Mouse (Mus musculus): Measurements from ENCODE around the gene Ddit4. TPM values are rescaled to one million over a fixed set of nuclear protein-coding genes. Genes with fewer than 3 reads are reported as not detected.

The Ddit4 gene
- polyA plus RNA-seq, 1 experiment: 0.06 TPM

DNA sequence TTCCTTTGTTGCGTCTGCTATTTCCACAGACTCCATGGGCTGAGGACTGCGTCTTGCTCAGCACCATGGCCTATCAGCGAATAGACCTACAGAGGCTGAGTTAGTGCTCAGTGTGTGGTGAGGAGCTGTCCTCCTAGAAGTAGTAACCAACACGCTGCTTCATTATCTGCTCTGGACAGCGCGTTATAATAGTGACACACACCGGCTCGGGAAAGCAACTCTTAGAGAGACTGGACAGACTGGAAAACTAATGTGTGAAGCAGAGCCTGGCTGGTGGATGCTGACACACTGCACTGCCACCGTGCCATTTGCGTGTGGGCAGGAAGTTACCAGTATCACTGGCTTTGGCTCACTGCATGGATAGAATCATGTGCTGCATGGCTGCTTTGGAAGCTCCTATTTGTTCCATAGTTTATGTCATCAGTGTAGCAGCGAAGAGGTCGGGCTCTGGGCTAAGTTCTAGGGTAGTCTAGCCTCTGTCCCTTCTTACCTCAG is 30.8 kb upstream of the Ddit4 start:
- H3K4me3 ChIP-seq (replicated peaks): no peak overlapping the region
- no peaks in the 10 kb centered on the region for H3K9me3 ChIP-seq (ENCODE audit: control insufficient read depth, low read length)
- peaks cover 31% of the 10 kb centered on the region for H3K36me3 ChIP-seq (ENCODE audit: control insufficient read depth)
- H3K4me1 ChIP-seq (ENCODE audit: control insufficient read depth): 0 out of 2 replicates have a peak, but pooled peaks cover 2% of the 10 kb centered on the region
- no peaks in the 10 kb centered on the region for H3K27me3 ChIP-seq (ENCODE audit: control insufficient read depth)
- TF ChIP-seq TAL1 (IDR thresholded peaks at IDR 0.05; ENCODE audit: low read length): no peak
- TF ChIP-seq GATA1 (IDR thresholded peaks at IDR 0.05; ENCODE audit: low read length): no peak

DNA sequence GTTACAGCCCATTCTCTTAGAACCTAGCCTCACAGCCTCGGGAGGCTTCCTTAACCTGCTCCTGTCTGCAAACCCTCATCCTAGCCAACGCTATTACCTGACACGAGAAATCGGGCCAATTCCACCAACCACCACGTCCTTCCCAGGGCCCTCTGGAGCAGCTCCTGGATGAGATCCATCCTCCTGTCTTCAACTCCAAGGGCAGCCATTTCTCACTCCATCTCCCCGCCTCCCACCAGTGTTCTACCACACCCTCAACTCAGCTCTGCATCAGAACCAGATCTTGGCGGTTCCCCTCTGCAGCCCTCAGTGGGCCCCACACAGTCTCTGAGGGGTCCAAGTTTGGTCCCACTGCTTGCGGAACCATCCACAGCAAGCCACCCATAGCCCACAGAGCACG is 30.2 kb upstream of the Ddit4 start:
- no peak for TF ChIP-seq TAL1 (IDR thresholded peaks at IDR 0.05; ENCODE audit: low read length)
- no peak for TF ChIP-seq GATA1 (IDR thresholded peaks at IDR 0.05; ENCODE audit: low read length)
- H3K9me3 ChIP-seq (ENCODE audit: control insufficient read depth, low read length): no peaks in the 10 kb centered on the region
- no peaks in the 10 kb centered on the region for H3K27me3 ChIP-seq (ENCODE audit: control insufficient read depth)
- H3K4me3 ChIP-seq (replicated peaks): no peak overlapping the region
- H3K36me3 ChIP-seq (ENCODE audit: control insufficient read depth): peaks cover 25% of the 10 kb centered on the region
- H3K4me1 ChIP-seq (ENCODE audit: control insufficient read depth): 0 out of 2 replicates have a peak, but pooled peaks cover 2% of the 10 kb centered on the region

DNA sequence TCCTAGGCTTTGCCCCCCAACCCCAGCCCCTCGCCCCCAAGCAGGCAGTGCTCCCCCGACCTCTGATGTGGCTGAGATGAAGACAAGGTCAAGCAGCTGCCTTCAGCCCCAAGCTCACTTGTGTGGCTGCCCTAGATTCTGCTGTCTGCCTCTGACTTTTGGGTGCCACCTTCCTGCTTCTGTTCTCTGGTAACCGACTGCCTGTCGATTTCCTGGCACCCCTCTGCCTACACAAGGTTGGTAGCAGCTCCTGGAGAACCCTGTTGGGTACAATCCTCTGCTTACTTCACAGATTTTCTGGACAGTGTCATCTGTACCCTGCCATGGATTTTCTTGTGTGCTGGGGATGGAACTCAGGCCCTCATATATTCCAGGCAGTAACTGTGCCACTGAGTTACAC is 29.7 kb upstream of the Ddit4 start:
- Histone ChIP-seq H3K9me3 (ENCODE audit: control insufficient read depth, low read length) (no peaks in the 10 kb centered on the region), H3K4me3 (replicated peaks) (no peak overlapping the region), H3K27me3 (ENCODE audit: control insufficient read depth) (no peaks in the 10 kb centered on the region), H3K36me3 (ENCODE audit: control insufficient read depth) (peaks cover 22% of the 10 kb centered on the region), H3K4me1 (ENCODE audit: control insufficient read depth) (0 out of 2 replicates have a peak, but pooled peaks cover 2% of the 10 kb centered on the region)
- TF ChIP-seq TAL1 (IDR thresholded peaks at IDR 0.05; ENCODE audit: low read length) (no peak), GATA1 (IDR thresholded peaks at IDR 0.05; ENCODE audit: low read length) (no peak)

DNA sequence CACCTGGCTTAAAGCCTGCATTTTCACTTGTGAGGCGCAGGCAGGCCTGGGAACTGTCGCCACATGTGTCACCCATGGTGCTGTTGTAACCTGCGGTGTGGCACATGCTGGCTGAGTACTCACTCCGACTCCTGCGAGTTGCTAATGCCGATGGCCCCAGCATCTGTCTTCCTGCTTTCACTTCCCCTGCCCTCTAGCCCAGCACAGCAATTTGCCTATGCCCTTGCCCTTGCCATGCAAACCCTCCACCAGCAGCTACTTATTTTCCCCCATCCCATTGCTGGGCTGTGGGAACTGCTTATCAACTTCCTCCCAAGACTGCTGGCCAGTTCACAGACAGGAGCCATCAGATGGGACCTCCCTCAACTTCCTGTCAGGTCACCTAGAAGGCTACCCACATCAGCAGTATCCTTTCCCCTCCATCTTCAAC is 29.2 kb upstream of the Ddit4 start:
- no peak for TF ChIP-seq TAL1 (IDR thresholded peaks at IDR 0.05; ENCODE audit: low read length)
- no peak for TF ChIP-seq GATA1 (IDR thresholded peaks at IDR 0.05; ENCODE audit: low read length)
- H3K4me1 ChIP-seq (ENCODE audit: control insufficient read depth): 0 out of 2 replicates have a peak, but pooled peaks cover 2% of the 10 kb centered on the region
- H3K9me3 ChIP-seq (ENCODE audit: control insufficient read depth, low read length): no peaks in the 10 kb centered on the region
- H3K4me3 ChIP-seq (replicated peaks): no peak overlapping the region
- peaks cover 17% of the 10 kb centered on the region for H3K36me3 ChIP-seq (ENCODE audit: control insufficient read depth)
- no peaks in the 10 kb centered on the region for H3K27me3 ChIP-seq (ENCODE audit: control insufficient read depth)

DNA sequence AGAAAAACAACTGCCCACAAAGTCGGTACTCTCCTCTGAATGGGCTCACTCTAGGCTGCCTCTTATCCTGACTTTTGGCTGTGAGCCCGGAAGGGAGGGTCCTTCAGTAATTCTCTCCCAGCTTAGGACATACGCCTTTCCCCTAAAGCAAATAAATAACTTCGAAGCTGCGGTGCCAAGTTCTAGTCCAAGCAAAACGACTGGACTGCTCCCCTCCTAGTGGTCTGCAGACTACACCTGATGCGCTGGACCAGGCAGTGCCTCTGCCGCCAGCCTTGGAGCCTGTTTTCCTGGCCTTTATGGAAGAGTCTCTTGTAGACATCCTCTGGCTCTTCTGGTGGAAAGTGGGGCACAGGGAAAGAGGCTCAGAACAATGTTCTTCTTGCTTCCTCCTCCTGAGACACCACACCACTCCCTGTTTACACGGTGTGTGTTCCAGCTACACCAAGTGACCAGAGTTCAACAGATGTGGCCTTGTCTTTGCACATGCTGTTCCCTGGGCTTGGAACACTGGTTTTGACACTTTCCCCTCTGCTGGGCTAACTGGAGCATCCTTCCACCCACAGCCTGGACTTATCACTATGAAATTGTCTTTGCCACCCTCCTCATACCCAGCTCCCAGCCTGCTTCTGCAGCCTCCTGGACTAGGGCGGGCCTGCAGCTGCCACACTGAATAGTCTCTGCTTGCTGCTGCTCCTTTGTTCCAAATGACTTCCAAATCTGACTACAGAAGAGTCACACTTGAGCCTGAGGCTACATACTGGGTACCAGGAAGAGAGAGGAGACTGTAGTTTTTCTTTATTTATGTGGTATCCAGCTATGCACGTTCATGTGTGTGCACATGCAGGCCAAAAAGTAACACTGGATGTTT is 27.5 kb upstream of the Ddit4 start:
- TF ChIP-seq GATA1 (IDR thresholded peaks at IDR 0.05; ENCODE audit: low read length): no peak
- H3K27me3 ChIP-seq (ENCODE audit: control insufficient read depth): no peaks in the 10 kb centered on the region
- peaks cover 5% of the 10 kb centered on the region for H3K36me3 ChIP-seq (ENCODE audit: control insufficient read depth)
- no peak overlapping the region for H3K4me3 ChIP-seq (replicated peaks)
- no peaks in the 10 kb centered on the region for H3K9me3 ChIP-seq (ENCODE audit: control insufficient read depth, low read length)
- H3K4me1 ChIP-seq (ENCODE audit: control insufficient read depth): 0 out of 2 replicates have a peak, but pooled peaks cover 2% of the 10 kb centered on the region

DNA sequence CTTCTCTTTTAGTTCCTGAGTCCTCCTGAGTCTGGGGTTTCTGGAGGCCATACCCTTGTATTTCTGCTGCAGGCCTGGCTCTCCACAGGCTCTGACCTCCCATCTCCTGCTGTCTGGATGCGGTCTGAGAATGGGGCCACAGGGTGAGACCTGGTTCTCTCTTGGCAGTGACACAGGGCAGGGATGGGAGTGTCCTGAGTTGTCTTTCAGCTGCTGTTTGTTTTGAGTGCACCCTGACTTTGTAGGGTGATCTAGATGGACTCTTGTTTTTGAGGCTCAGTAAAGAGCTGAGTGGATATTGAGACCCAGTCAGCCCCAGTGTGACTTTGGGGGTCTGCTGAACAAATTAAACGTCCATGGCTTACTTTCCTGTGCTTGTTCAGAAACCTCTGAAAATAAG is 26.8 kb upstream of the Ddit4 start:
- H3K27me3 ChIP-seq (ENCODE audit: control insufficient read depth): no peaks in the 10 kb centered on the region
- 0 out of 2 replicates have a peak, but pooled peaks cover 2% of the 10 kb centered on the region for H3K4me1 ChIP-seq (ENCODE audit: control insufficient read depth)
- no peaks in the 10 kb centered on the region for H3K9me3 ChIP-seq (ENCODE audit: control insufficient read depth, low read length)
- no peak overlapping the region for H3K4me3 ChIP-seq (replicated peaks)
- peaks cover 1% of the 10 kb centered on the region for H3K36me3 ChIP-seq (ENCODE audit: control insufficient read depth)
- TF ChIP-seq GATA1 (IDR thresholded peaks at IDR 0.05; ENCODE audit: low read length) (no peak), TAL1 (IDR thresholded peaks at IDR 0.05; ENCODE audit: low read length) (no peak)

DNA sequence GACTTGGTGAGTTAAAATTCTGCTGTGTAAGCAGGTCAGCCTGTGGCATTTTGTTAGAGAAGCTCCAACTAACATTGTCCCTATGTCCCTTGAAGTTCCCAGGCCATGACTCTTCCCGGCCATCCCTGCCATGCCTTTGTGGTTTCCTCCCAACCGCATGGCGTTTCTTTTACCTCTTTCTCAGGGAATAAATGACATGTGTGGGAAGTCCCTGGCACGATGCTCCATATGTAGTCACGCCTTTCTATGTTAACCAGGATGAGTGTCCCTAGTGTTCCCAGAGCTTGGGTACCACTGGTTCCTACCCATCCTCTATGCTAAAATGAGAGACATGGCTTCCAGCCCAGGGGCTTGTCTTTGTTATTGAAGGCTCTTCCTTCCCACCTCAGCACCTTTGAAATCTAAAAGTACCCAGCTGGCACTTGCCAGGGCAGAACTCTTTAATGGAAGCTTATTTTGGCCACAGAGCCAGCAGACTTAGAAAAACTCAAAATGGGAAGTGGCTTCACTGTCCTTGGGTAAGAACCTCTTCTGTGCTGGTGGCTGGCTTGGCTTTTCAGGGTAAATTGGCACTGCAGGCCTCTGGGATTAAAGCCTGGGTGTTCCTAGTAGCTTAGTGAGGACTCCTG is 26.2 kb upstream of the Ddit4 start:
- Histone ChIP-seq H3K4me1 (ENCODE audit: control insufficient read depth) (0 out of 2 replicates have a peak, but pooled peaks cover 2% of the 10 kb centered on the region), H3K4me3 (replicated peaks) (no peak overlapping the region), H3K27me3 (ENCODE audit: control insufficient read depth) (no peaks in the 10 kb centered on the region), H3K9me3 (ENCODE audit: control insufficient read depth, low read length) (no peaks in the 10 kb centered on the region), H3K36me3 (ENCODE audit: control insufficient read depth) (no peaks in the 10 kb centered on the region)
- TF ChIP-seq GATA1 (IDR thresholded peaks at IDR 0.05; ENCODE audit: low read length) (no peak), TAL1 (IDR thresholded peaks at IDR 0.05; ENCODE audit: low read length) (no peak)

DNA sequence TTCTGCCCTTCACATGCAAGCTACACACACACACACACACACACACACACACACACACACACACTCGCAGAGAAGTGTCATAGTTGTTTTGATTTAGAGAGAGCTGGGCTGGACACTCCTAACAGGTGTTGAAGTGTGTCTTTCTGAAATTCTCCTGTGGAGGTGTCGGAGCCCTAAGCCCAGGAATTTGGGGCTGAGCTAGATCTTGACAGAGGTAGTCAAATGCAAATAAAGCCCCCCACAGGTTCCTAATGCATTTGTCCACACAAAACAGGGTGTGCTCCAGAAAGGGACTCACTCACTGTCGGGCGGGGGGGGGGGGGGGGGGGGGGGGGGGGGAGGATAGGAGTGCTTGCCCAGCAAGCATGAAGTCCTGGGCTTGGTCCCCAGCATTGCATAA is 25.5 kb upstream of the Ddit4 start:
- no peaks in the 10 kb centered on the region for H3K27me3 ChIP-seq (ENCODE audit: control insufficient read depth)
- no peaks in the 10 kb centered on the region for H3K36me3 ChIP-seq (ENCODE audit: control insufficient read depth)
- no peak overlapping the region for H3K4me3 ChIP-seq (replicated peaks)
- TF ChIP-seq GATA1 (IDR thresholded peaks at IDR 0.05; ENCODE audit: low read length): no peak
- no peak for TF ChIP-seq TAL1 (IDR thresholded peaks at IDR 0.05; ENCODE audit: low read length)
- no peaks in the 10 kb centered on the region for H3K9me3 ChIP-seq (ENCODE audit: control insufficient read depth, low read length)
- 0 out of 2 replicates have a peak, but pooled peaks cover 2% of the 10 kb centered on the region for H3K4me1 ChIP-seq (ENCODE audit: control insufficient read depth)

DNA sequence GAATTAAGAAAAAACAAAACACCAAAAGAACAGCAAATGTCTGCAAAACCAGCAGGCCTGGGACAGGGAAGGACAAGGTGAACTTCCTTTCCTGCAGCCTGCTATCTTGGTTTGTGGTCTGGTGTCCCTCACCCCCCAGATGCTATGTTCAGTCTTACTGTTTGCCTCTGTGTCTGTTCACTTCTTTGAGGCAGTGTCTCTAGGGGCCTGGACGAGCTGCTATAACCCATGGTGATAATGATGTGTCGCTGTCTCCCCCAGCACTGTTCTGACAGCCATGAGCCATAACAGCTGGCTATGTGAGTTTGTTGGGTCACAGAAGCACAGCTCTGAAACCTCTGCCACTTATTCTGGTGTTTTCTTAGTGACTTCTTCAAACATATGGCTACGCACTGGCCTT is 23.2 kb upstream of the Ddit4 start:
- Histone ChIP-seq H3K4me1 (ENCODE audit: control insufficient read depth) (peaks cover 15% of the 10 kb centered on the region), H3K4me3 (replicated peaks) (no peak overlapping the region), H3K27me3 (ENCODE audit: control insufficient read depth) (peaks cover 21% of the 10 kb centered on the region)

More for the DNA sequence above, 23.2 kb upstream of the Ddit4 start:
- H3K9me3 ChIP-seq (ENCODE audit: control insufficient read depth, low read length): no peaks in the 10 kb centered on the region
- TF ChIP-seq GATA1 (IDR thresholded peaks at IDR 0.05; ENCODE audit: low read length) (no peak), TAL1 (IDR thresholded peaks at IDR 0.05; ENCODE audit: low read length) (no peak)
- H3K36me3 ChIP-seq (ENCODE audit: control insufficient read depth): no peaks in the 10 kb centered on the region

All from erythroblast, embryonic 14.5 days (primary cell).